Mouse (Mus musculus) megakaryocyte-erythroid progenitor cell, adult 5-6 weeks (primary cell): ENCODE measurements around the gene Gimap9. TPM values are rescaled to one million over a fixed set of nuclear protein-coding genes. Genes with fewer than 3 reads are reported as not detected.
"Not testable (repeated sequence)": the region's sequence is repeated elsewhere in the genome, so short reads cannot be mapped to it uniquely, and the experiment has no call there.

ENCODE experiments used
- ATAC-seq: replicated peaks from 2 replicates; pipeline ENCODE4 v1.8.0; 2016; ENCODE audit warnings: mild to moderate bottlenecking, inconsistent platforms; ENCODE audit not compliant: severe bottlenecking, poor library complexity, low FRiP score, low TSS enrichment
- total RNA-seq, 2 experiments: library from RNA; stranded (forward) in 1 of 2; stranded (reverse) in 1 of 2; fragments of 200-1000, 215-1000 nt in 1 of 2; fragments of >200 nt in 1 of 2; fragmentation: Nextera tagmentation in 1 of 2; gene quantifications; 2 replicates each; pipeline ENCODE4 v1.2.3; 2014 to 2017

Gene Gimap9
- total RNA-seq, 2 experiments from 2014 or later = 18.7 to 34.5 TPM

- ATAC-seq = no peak
These were observed 25.9 kb upstream of the Gimap9 start for GRCm38 (mm10) chr6:48650041-48650440.

DNA sequence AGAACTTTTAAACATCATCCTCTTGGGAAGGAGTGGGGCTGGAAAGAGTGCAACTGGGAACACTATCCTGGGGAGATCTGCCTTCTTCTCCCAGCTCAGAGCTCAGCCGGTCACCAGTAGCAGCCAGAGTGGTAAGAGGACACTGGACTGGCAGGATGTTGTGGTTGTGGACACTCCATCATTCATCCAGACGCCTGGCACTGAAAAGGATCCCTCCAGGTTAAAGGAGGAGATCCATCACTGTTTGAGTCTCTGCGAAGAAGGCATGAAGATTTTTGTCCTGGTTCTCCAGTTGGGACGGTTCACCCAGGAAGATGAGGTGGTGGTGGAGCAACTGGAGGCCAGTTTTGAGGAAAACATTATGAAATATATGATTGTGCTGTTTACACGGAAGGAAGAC lies 17.2 kb upstream of the Gimap9 start:
- ATAC-seq = no peak

DNA sequence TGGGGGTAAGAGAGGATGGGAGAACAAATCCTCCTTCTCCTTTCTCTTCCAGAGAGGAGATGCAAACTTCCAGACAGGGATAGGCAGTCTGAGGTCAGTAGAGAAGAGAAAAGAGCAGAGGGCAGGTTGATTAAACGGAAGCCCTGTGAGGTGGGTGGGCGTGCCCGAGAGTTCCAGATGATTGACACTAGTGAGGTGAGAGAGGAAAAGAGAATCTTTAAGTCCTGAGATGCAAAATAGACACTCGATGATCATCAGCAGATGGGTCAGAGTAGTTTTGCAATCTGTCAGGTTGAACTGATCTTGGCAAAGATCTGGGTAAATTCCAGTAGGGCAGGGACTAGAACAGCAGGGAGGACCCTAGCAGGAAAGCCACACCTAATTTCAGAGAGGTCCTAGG lies 11.2 kb upstream of the Gimap9 start:
- no peak for ATAC-seq

- ATAC-seq = no peak
These were observed 10.5 kb upstream of the Gimap9 start for GRCm38 (mm10) chr6:48665471-48665870.

GRCm38 (mm10) chr6:48666159-48666586 lies 9.8 kb upstream of the Gimap9 start:
- peak; percentile 26; the same call in 1 of the 2 replicates for ATAC-seq

GRCm38 (mm10) chr6:48668022-48668421 lies 7.9 kb upstream of the Gimap9 start:
- ATAC-seq = no peak

GRCm38 (mm10) chr6:48669446-48669969 lies 6.4 kb upstream of the Gimap9 start:
- no peak for ATAC-seq

DNA sequence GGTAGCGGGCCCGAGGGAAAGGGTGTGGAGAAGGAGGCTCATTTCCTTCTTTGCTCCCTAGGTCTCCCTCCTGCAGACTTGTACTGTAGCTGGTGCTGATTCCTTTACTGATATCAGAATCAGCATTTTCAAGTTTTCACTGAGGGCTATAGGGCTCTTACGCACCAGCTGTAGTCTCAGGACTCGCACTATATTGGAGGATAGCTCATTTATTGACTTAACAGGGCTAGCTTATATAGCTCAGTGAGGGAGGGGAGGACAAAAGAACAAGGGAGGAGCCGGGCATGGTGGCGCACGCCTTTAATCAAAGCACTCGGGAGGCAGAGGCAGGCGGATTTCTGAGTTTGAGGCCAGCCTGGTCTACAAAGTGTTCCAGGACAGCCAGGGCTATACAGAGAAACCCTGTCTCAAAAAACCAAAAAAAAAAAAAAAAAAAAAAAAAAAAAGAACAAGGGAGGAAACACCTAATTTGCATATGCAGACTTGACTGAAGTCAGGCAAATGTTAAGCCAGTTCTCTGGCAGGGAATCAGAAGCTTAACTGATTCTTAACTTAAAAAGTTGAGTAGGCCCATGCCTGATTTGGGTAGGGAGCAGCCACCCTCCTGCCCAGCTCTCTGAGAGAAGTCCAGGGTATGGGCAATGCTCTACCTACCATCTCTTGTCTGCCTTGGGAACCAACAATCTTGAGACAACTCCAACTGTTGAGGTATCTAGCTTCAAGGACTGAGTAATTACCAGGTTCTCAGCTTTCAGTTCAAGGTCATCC lies 1.5 kb upstream of the Gimap9 start:
- ATAC-seq = 0 out of 2 replicates have a peak, but pooled peaks have one; percentile 12

- no peak for ATAC-seq
These were observed 464 bp upstream of the Gimap9 start for GRCm38 (mm10) chr6:48675400-48675930.

- ATAC-seq = no peak
These were observed 1.0 kb downstream of the Gimap9 start for GRCm38 (mm10) chr6:48676860-48677415.

DNA sequence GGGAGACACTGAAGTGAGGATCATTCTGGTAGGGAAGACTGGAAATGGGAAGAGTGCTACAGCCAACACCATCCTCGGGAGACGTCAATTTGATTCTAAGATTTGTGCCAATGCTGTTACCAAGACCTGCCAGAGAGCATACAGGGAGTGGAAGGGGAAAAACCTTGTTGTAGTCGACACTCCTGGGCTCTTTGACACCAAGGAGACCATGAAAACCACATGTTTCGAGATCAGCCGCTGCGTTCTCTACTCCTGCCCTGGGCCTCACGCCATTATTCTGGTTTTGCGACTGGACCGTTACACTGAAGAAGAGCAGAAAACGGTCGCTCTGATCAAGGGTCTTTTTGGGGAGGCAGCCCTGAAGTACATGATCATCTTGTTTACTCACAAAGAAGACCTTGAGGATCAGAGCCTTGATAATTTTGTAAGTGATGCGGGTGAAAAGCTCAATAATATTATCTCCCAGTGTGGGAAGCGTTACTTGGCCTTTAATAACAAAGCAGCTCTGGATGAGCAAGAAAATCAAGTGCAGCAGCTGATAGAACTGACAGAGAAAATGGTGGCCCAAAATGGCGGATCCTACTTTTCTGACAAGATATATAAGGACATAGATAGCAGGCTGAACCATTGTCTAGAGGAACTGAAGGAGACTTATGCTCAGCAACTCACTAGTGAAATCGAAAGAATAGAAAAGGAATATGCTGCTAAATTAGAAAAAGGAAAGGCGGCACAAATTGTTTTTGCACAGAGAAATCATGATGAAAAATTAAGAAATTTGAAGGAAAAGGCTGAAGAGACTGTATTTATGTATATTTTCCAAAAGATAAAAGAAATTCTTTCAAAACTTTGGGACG lies 1.8 kb downstream of the Gimap9 start:
- no peak for ATAC-seq

- ATAC-seq = no peak
These were observed 2.5 kb downstream of the Gimap9 start for GRCm38 (mm10) chr6:48678391-48678790.

- ATAC-seq = no peak
These were observed 3.8 kb downstream of the Gimap9 start for GRCm38 (mm10) chr6:48679701-48680100.

DNA sequence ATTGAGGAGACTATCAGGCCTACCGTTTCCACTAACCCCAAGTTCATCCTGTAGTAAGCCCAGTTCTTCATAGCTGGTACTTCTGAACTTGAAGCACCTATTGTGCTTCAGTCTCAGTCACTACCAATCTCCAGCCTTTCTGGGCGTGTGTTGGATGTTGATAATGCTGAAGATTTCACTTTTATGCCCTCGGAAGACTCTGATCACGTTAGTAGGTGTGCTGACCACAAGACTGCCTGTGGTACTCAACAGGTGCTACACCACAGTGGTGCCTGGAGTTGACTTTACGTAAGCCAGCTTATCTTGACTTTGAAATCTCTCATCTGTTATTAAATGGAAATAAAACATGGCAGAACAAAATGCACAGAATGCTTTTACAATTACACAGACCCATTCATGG lies 4.5 kb downstream of the Gimap9 start:
- no peak for ATAC-seq

GRCm38 (mm10) chr6:48681472-48682090 lies 5.7 kb downstream of the Gimap9 start:
- no peak for ATAC-seq

- no peak for ATAC-seq
These were observed 6.3 kb downstream of the Gimap9 start for GRCm38 (mm10) chr6:48682271-48682670.

- ATAC-seq = not testable (repeated sequence)
These were observed 7.4 kb downstream of the Gimap9 start for GRCm38 (mm10) chr6:48683263-48683821.

DNA sequence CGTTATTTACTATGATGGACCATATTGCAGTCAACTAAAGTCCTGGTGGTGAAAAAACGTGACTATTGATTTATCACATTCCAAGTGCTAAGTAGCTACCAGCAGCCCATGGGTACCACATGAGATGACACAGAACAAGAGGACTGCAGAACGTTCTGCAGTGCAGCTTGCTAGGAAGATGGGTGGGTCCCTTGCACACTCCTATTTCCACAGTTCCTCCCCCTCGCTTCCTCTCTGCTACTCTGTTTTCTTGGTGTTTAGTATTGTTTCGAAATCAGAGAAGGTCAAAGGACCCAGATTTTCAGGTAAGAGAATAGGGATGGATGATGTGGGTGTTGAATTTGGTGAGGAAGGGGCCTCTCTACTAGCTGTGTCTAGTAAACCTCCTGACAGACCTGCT lies 8.4 kb downstream of the Gimap9 start, which contains the start of gene Gimap4:
Gene Gimap4 (plus strand): TSS at position 231 of the 400 bp plus-strand sequence.
- no peak for ATAC-seq

GRCm38 (mm10) chr6:48684806-48685205 lies 8.9 kb downstream of the Gimap9 start:
- ATAC-seq = no peak
